Mouse (Mus musculus) intestine, embryonic 14.5 days (tissue): ENCODE measurements around the gene Tab1. TPM values are rescaled to one million over a fixed set of nuclear protein-coding genes. Genes with fewer than 3 reads are reported as not detected.

Source experiments
- ATAC-seq: fragments of 200-750 bp; cut with Nextera tagmentation; replicated peaks from 2 replicates; pipeline ENCODE4 v1.8.0; 2017; ENCODE audit warnings: low read depth, moderate number of reproducible peaks, moderate TSS enrichment, moderate library complexity; ENCODE audit not compliant: low FRiP score, low TSS enrichment
- DNase-seq: peaks from one replicate; pipeline ENCODE4 v3.0.0-alpha.2; 2018; ENCODE audit warnings: low spot score
- H3K27ac ChIP-seq: fragments of 300-500 bp; sonication (generic); 2 replicates; pipeline ENCODE4 v1.5.1; 2014; ENCODE audit warnings: low read depth, mild to moderate bottlenecking, control low read depth
- H3K27me3 ChIP-seq: fragments of 300-500 bp; sonication (generic); replicated peaks from 2 replicates; pipeline ENCODE4 v1.6.1; 2014; ENCODE audit warnings: low read length, control low read depth; ENCODE audit not compliant: control insufficient read depth, insufficient read depth
- H3K36me3 ChIP-seq: fragments of 300-500 bp; sonication (generic); 2 replicates; pipeline ENCODE4 v1.6.1; 2014; ENCODE audit warnings: low read length, control low read depth; ENCODE audit not compliant: control insufficient read depth, insufficient read depth
- H3K4me1 ChIP-seq: fragments of 300-500 bp; sonication (generic); replicated peaks from 2 replicates; pipeline ENCODE4 v1.6.1; 2014; ENCODE audit warnings: low read length, control low read depth, mixed read lengths; ENCODE audit not compliant: control insufficient read depth, insufficient read depth
- H3K4me2 ChIP-seq: fragments of 300-500 bp; sonication (generic); 2 replicates; pipeline ENCODE4 v1.6.1; 2014; ENCODE audit warnings: low read length
- H3K4me3 ChIP-seq: fragments of 300-500 bp; sonication (generic); 2 replicates; pipeline ENCODE4 v1.5.1; 2014; ENCODE audit warnings: low read depth, low read length, control low read depth, mixed read lengths
- H3K9ac ChIP-seq: fragments of 300-500 bp; sonication (generic); 2 replicates; pipeline ENCODE4 v1.6.1; 2014; ENCODE audit warnings: mild to moderate bottlenecking, low read length
- H3K9me3 ChIP-seq: fragments of 300-500 bp; sonication (generic); 2 replicates; pipeline ENCODE4 v1.6.1; 2016; ENCODE audit warnings: low read length, control low read depth; ENCODE audit not compliant: control insufficient read depth
- WGBS: fragments of 180-500 bp; shearing (Covaris S2); extraction: QIAGEN DNeasy Blood & Tissue Kit; methylation state at CpG from one replicate; pipeline ENCODE4 v1.1.7; 2014; 5-methylcytosine and 5-hydroxymethylcytosine counted together
- polyA plus RNA-seq: library from polyadenylated mRNA; unstranded; fragments of >200 nt; fragmentation: Nextera tagmentation; extraction: Ambion mirVana; gene quantifications from 2 replicates; pipeline ENCODE4 v1.2.1, GENCODE M21; 2014

Gene Tab1
- polyA plus RNA-seq, 1 experiment from 2014 or later = 37.5 TPM

- ATAC-seq (no peak), DNase-seq (no peak)
- Histone ChIP-seq H3K9ac (no peak overlapping the region), H3K4me3 (no peak overlapping the region), H3K4me1 (peaks cover 15% of the 10 kb centered on the region), H3K27ac (no peak overlapping the region), H3K9me3 (no peaks in the 10 kb centered on the region), H3K36me3 (peaks cover 6% of the 10 kb centered on the region; the same call in 1 of the 2 replicates), H3K27me3 (no peaks in the 10 kb centered on the region), H3K4me2 (no peak overlapping the region)
- WGBS = 85% methylated on average over 2 of the region's 2 CpGs
Measured at GRCm38 (mm10) chr15:80135499-80135898, 2.6 kb downstream of the Tab1 start.

GRCm38 (mm10) chr15:80136645-80137044, 3.7 kb downstream of the Tab1 start:
- Histone ChIP-seq H3K9ac (no peak overlapping the region), H3K4me1 (peaks cover 15% of the 10 kb centered on the region), H3K27ac (no peak overlapping the region), H3K4me2 (no peak overlapping the region), H3K36me3 (peaks cover 17% of the 10 kb centered on the region; the same call in 1 of the 2 replicates), H3K4me3 (no peak overlapping the region), H3K27me3 (no peaks in the 10 kb centered on the region), H3K9me3 (no peaks in the 10 kb centered on the region)
- 86% methylated on average over 3 of the region's 3 CpGs for WGBS
- ATAC-seq = no peak
- DNase-seq = no peak

GRCm38 (mm10) chr15:80137945-80138791, 5.2 kb downstream of the Tab1 start:
- Histone ChIP-seq H3K4me3 (no peak overlapping the region), H3K27me3 (no peaks in the 10 kb centered on the region), H3K36me3 (peaks cover 19% of the 10 kb centered on the region), H3K27ac (peak overlapping the region; percentile 16), H3K9me3 (peaks cover 3% of the 10 kb centered on the region), H3K9ac (no peak overlapping the region), H3K4me2 (no peak overlapping the region), H3K4me1 (peaks cover 15% of the 10 kb centered on the region)
- ATAC-seq (no peak), DNase-seq (no peak)
- 63% methylated on average over 17 of the region's 17 CpGs for WGBS

GRCm38 (mm10) chr15:80140302-80140701, 7.4 kb downstream of the Tab1 start:
- peaks cover 3% of the 10 kb centered on the region for H3K9me3 ChIP-seq
- WGBS = 86% methylated on average over 2 of the region's 2 CpGs
- H3K4me1 ChIP-seq = no peaks in the 10 kb centered on the region
- H3K27ac ChIP-seq = no peak overlapping the region; the same call in 1 of the 2 replicates
- H3K9ac ChIP-seq = no peak overlapping the region
- DNase-seq (no peak), ATAC-seq (no peak)
- H3K27me3 ChIP-seq = no peaks in the 10 kb centered on the region
- no peak overlapping the region for H3K4me2 ChIP-seq
- peaks cover 35% of the 10 kb centered on the region for H3K36me3 ChIP-seq
- H3K4me3 ChIP-seq = no peak overlapping the region

- peaks cover 35% of the 10 kb centered on the region for H3K36me3 ChIP-seq
- DNase-seq (no peak), ATAC-seq (no peak)
- no peak overlapping the region for H3K27ac ChIP-seq
- 91% methylated on average over 3 of the region's 3 CpGs for WGBS
- H3K4me1 ChIP-seq = 0 out of 2 replicates have a peak, but pooled peaks cover under 1% of the 10 kb centered on the region
- no peak overlapping the region for H3K4me3 ChIP-seq
- H3K27me3 ChIP-seq = no peaks in the 10 kb centered on the region
- peaks cover 3% of the 10 kb centered on the region for H3K9me3 ChIP-seq
- H3K9ac ChIP-seq = no peak overlapping the region
- no peak overlapping the region for H3K4me2 ChIP-seq
Measured at GRCm38 (mm10) chr15:80140878-80141277, 8.0 kb downstream of the Tab1 start.

- Histone ChIP-seq H3K9ac (no peak overlapping the region), H3K36me3 (peaks cover 35% of the 10 kb centered on the region), H3K9me3 (peaks cover 3% of the 10 kb centered on the region), H3K27me3 (no peaks in the 10 kb centered on the region), H3K4me2 (no peak overlapping the region), H3K4me1 (peaks cover 4% of the 10 kb centered on the region; the same call in 1 of the 2 replicates), H3K27ac (no peak overlapping the region), H3K4me3 (no peak overlapping the region)
- ATAC-seq (no peak), DNase-seq (no peak)
- WGBS = 99% methylated on average over 3 of the region's 3 CpGs
Measured at GRCm38 (mm10) chr15:80142130-80142529, 9.2 kb downstream of the Tab1 start.

- peaks cover 4% of the 10 kb centered on the region; the same call in 1 of the 2 replicates for H3K4me1 ChIP-seq
- no peak overlapping the region for H3K9ac ChIP-seq
- no peak overlapping the region for H3K4me2 ChIP-seq
- peaks cover 3% of the 10 kb centered on the region for H3K9me3 ChIP-seq
- no peak for DNase-seq
- no peaks in the 10 kb centered on the region for H3K27me3 ChIP-seq
- no peak overlapping the region for H3K4me3 ChIP-seq
- ATAC-seq = no peak
- no peak overlapping the region for H3K27ac ChIP-seq
- H3K36me3 ChIP-seq = peaks cover 41% of the 10 kb centered on the region
- 90% methylated on average over 6 of the region's 6 CpGs for WGBS
Measured at GRCm38 (mm10) chr15:80143760-80144159, 10.8 kb downstream of the Tab1 start.

- no peaks in the 10 kb centered on the region for H3K27me3 ChIP-seq
- 64% methylated on average over 5 of the region's 5 CpGs for WGBS
- no peak overlapping the region for H3K4me2 ChIP-seq
- no peak overlapping the region for H3K27ac ChIP-seq
- ATAC-seq = no peak
- peaks cover 3% of the 10 kb centered on the region for H3K9me3 ChIP-seq
- no peak overlapping the region for H3K9ac ChIP-seq
- H3K36me3 ChIP-seq = peaks cover 52% of the 10 kb centered on the region
- H3K4me3 ChIP-seq = no peak overlapping the region
- DNase-seq = no peak
- peaks cover 4% of the 10 kb centered on the region; the same call in 1 of the 2 replicates for H3K4me1 ChIP-seq
Measured at GRCm38 (mm10) chr15:80145397-80145796, 12.5 kb downstream of the Tab1 start.

GRCm38 (mm10) chr15:80146153-80146552, 13.2 kb downstream of the Tab1 start:
- Histone ChIP-seq H3K4me1 (peaks cover 4% of the 10 kb centered on the region; the same call in 1 of the 2 replicates), H3K9me3 (peaks cover 3% of the 10 kb centered on the region), H3K9ac (no peak overlapping the region), H3K27ac (no peak overlapping the region), H3K27me3 (no peaks in the 10 kb centered on the region), H3K4me2 (no peak overlapping the region), H3K36me3 (peaks cover 52% of the 10 kb centered on the region), H3K4me3 (no peak overlapping the region)
- 47% methylated on average over 6 of the region's 6 CpGs for WGBS
- ATAC-seq (no peak), DNase-seq (no peak)
